Mouse (Mus musculus) neural tube, embryonic 11.5 days (tissue): ENCODE results near the gene Chchd10. TPM values are rescaled to one million over a fixed set of nuclear protein-coding genes. Genes with fewer than 3 reads are reported as not detected.

Experiments used
- ATAC-seq: fragments of 200-750 bp; cut with Nextera tagmentation; 2 replicates; pipeline ENCODE4 v1.8.0; 2017; ENCODE audit warnings: moderate number of reproducible peaks, mild to moderate bottlenecking, moderate TSS enrichment, moderate library complexity; ENCODE audit not compliant: insufficient read depth, low FRiP score, low TSS enrichment
- DNase-seq: peaks from one replicate; pipeline ENCODE4 v3.0.0-alpha.2; 2015; ENCODE audit warnings: low spot score
- H3K27ac ChIP-seq: fragments of 300-500 bp; sonication (generic); 2 replicates; pipeline ENCODE4 v1.5.1; 2014; ENCODE audit warnings: low read depth, mild to moderate bottlenecking, low read length
- H3K27me3 ChIP-seq: fragments of 300-500 bp; sonication (generic); 2 replicates; pipeline ENCODE4 v1.6.1; 2014; ENCODE audit warnings: mild to moderate bottlenecking, low read length, mixed read lengths; ENCODE audit not compliant: control insufficient read depth, insufficient read depth
- H3K36me3 ChIP-seq: fragments of 300-500 bp; sonication (generic); 2 replicates; pipeline ENCODE4 v1.6.1; 2014; ENCODE audit warnings: mild to moderate bottlenecking, low read length, moderate library complexity, mixed read lengths; ENCODE audit not compliant: control insufficient read depth, insufficient read depth
- H3K4me1 ChIP-seq: fragments of 300-500 bp; sonication (generic); 2 replicates; pipeline ENCODE4 v1.6.1; 2014; ENCODE audit warnings: low read length, mixed read lengths; ENCODE audit not compliant: control insufficient read depth, insufficient read depth
- H3K4me2 ChIP-seq: fragments of 300-500 bp; sonication (generic); 2 replicates; pipeline ENCODE4 v1.6.1; 2014; ENCODE audit warnings: low read depth, mild to moderate bottlenecking, moderate library complexity
- H3K4me3 ChIP-seq: fragments of 300-500 bp; sonication (generic); 2 replicates; pipeline ENCODE4 v1.5.1; 2014; ENCODE audit warnings: low read depth, low read length
- H3K9ac ChIP-seq: fragments of 300-500 bp; sonication (generic); 2 replicates; pipeline ENCODE4 v1.6.1; 2014; ENCODE audit warnings: mild to moderate bottlenecking, low read length
- H3K9me3 ChIP-seq: fragments of 300-500 bp; sonication (generic); 2 replicates; pipeline ENCODE4 v1.6.1; 2016; ENCODE audit warnings: low read length; ENCODE audit not compliant: control insufficient read depth
- WGBS: fragments of 180-500 bp; shearing (Covaris S2); extraction: QIAGEN DNeasy Blood & Tissue Kit; methylation state at CpG from one replicate; pipeline ENCODE4 v1.1.7; 2014; 5-methylcytosine and 5-hydroxymethylcytosine counted together
- polyA plus RNA-seq: library from polyadenylated mRNA; unstranded; fragments of >200 nt; fragmentation: Nextera tagmentation; extraction: Ambion mirVana; gene quantifications from 2 replicates; pipeline ENCODE4 v1.2.1, GENCODE M21; 2014

Gene Chchd10
- polyA plus RNA-seq, 1 experiment from 2014 or later = 11.7 TPM

- 96% methylated on average over 1 of the region's 1 CpGs for WGBS
- H3K4me3 ChIP-seq = no peak overlapping the region
- H3K27me3 ChIP-seq = no peaks in the 10 kb centered on the region
- H3K36me3 ChIP-seq = peaks cover 13% of the 10 kb centered on the region; the same call in 1 of the 2 replicates
- ATAC-seq (no peak), DNase-seq (no peak)
- H3K4me1 ChIP-seq = peaks cover 10% of the 10 kb centered on the region
- H3K9ac ChIP-seq = no peak overlapping the region
- no peaks in the 10 kb centered on the region for H3K9me3 ChIP-seq
- no peak overlapping the region for H3K27ac ChIP-seq
- H3K4me2 ChIP-seq = no peak overlapping the region
Observed at GRCm38 (mm10) chr10:75896208-75896607, 36.7 kb upstream of the Chchd10 start.

GRCm38 (mm10) chr10:75897373-75897772, 35.6 kb upstream of the Chchd10 start:
- Histone ChIP-seq H3K4me2 (no peak overlapping the region), H3K4me3 (no peak overlapping the region), H3K4me1 (peaks cover 10% of the 10 kb centered on the region), H3K9ac (no peak overlapping the region), H3K36me3 (peaks cover 21% of the 10 kb centered on the region), H3K9me3 (no peaks in the 10 kb centered on the region), H3K27ac (no peak overlapping the region), H3K27me3 (no peaks in the 10 kb centered on the region)
- ATAC-seq (no peak), DNase-seq (peak; percentile 79)
- WGBS = 44% methylated on average over 6 of the region's 6 CpGs

DNA sequence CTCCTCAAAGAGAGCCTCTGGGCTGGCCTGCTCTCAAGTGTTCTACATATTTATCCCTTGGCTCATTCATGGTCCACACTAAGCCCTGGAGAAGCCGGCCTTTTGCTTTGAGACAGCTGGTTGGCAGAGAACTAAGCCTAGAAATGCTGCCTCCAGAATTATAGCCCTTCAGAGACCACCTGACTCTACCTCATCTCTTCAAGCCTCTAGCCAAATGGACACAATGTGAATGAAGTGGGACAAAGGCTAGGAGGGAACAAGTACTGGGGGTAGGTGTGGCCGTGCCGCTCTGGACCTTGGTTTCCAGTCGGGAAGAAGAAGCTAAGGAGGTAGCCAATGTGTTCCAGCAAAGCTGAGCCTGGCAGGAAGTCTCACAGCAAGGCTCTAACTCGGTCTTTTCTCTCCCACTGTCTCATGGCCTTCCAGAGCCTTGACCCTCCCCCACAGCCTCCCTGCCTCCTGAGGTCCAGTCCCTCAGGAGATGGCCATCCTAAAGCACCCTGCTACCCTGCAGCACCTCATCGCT, 34.8 kb upstream of the Chchd10 start:
- Histone ChIP-seq H3K9ac (no peak overlapping the region), H3K4me1 (peaks cover 7% of the 10 kb centered on the region), H3K9me3 (no peaks in the 10 kb centered on the region), H3K27ac (no peak overlapping the region), H3K4me2 (no peak overlapping the region), H3K36me3 (peaks cover 26% of the 10 kb centered on the region), H3K4me3 (no peak overlapping the region), H3K27me3 (no peaks in the 10 kb centered on the region)
- ATAC-seq (no peak), DNase-seq (no peak)
- WGBS = 77% methylated on average over 6 of the region's 6 CpGs

DNA sequence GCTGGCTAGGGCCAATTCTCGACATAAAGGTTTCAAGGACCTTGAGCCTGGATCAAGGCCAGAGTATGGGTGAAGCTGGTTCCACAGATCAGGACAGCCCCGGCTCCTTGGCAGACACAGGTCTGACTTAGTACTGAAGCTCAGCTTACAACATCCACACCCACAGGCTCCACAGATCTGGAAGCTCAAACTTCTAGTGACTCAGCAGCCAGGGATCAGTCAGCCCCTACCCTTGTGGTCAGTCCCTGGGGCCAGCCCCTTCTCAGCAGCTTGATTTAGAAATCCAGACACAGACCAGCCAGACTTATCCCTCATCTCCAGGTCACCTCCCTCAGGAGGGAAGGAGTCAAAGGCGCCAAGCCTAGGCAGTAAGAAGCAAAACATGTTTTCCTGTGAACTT, 34.1 kb upstream of the Chchd10 start:
- H3K36me3 ChIP-seq = peaks cover 33% of the 10 kb centered on the region
- H3K27ac ChIP-seq = no peak overlapping the region

GRCm38 (mm10) chr10:75904391-75904790, 28.5 kb upstream of the Chchd10 start:
- Histone ChIP-seq H3K4me3 (no peak overlapping the region), H3K4me2 (no peak overlapping the region), H3K36me3 (peaks cover 26% of the 10 kb centered on the region), H3K9me3 (no peaks in the 10 kb centered on the region), H3K27me3 (no peaks in the 10 kb centered on the region), H3K4me1 (no peaks in the 10 kb centered on the region), H3K27ac (no peak overlapping the region), H3K9ac (no peak overlapping the region)
- ATAC-seq (no peak), DNase-seq (peak; percentile 7)
- 89% methylated on average over 5 of the region's 5 CpGs for WGBS

More for the DNA sequence above, 34.1 kb upstream of the Chchd10 start:
- peaks cover 2% of the 10 kb centered on the region for H3K4me1 ChIP-seq
- no peak overlapping the region for H3K9ac ChIP-seq
- no peak overlapping the region for H3K4me3 ChIP-seq
- WGBS = 86% methylated on average over 3 of the region's 3 CpGs
- DNase-seq = no peak
- no peak for ATAC-seq
- H3K9me3 ChIP-seq = no peaks in the 10 kb centered on the region
- no peak overlapping the region for H3K4me2 ChIP-seq
- H3K27me3 ChIP-seq = no peaks in the 10 kb centered on the region

GRCm38 (mm10) chr10:75906882-75907281, 26.0 kb upstream of the Chchd10 start:
- 94% methylated on average over 4 of the region's 4 CpGs for WGBS
- Histone ChIP-seq H3K9ac (no peak overlapping the region), H3K4me3 (no peak overlapping the region), H3K36me3 (peaks cover 39% of the 10 kb centered on the region), H3K27ac (no peak overlapping the region), H3K4me2 (no peak overlapping the region), H3K27me3 (no peaks in the 10 kb centered on the region), H3K9me3 (no peaks in the 10 kb centered on the region), H3K4me1 (no peaks in the 10 kb centered on the region)
- peak; percentile 8 for DNase-seq
- no peak for ATAC-seq

GRCm38 (mm10) chr10:75910698-75911097, 22.2 kb upstream of the Chchd10 start:
- Histone ChIP-seq H3K27ac (no peak overlapping the region), H3K9ac (no peak overlapping the region), H3K9me3 (no peaks in the 10 kb centered on the region), H3K4me2 (no peak overlapping the region), H3K27me3 (no peaks in the 10 kb centered on the region), H3K4me1 (no peaks in the 10 kb centered on the region), H3K36me3 (peaks cover 22% of the 10 kb centered on the region), H3K4me3 (no peak overlapping the region)
- 81% methylated on average over 2 of the region's 2 CpGs for WGBS
- no peak for ATAC-seq
- no peak for DNase-seq

GRCm38 (mm10) chr10:75913013-75913589, 19.8 kb upstream of the Chchd10 start:
- Histone ChIP-seq H3K4me3 (no peak overlapping the region), H3K36me3 (peaks cover 22% of the 10 kb centered on the region), H3K4me1 (no peaks in the 10 kb centered on the region), H3K27ac (no peak overlapping the region), H3K27me3 (no peaks in the 10 kb centered on the region), H3K4me2 (no peak overlapping the region), H3K9me3 (no peaks in the 10 kb centered on the region), H3K9ac (no peak overlapping the region)
- WGBS = 74% methylated on average over 6 of the region's 6 CpGs
- no peak for ATAC-seq
- DNase-seq = no peak

DNA sequence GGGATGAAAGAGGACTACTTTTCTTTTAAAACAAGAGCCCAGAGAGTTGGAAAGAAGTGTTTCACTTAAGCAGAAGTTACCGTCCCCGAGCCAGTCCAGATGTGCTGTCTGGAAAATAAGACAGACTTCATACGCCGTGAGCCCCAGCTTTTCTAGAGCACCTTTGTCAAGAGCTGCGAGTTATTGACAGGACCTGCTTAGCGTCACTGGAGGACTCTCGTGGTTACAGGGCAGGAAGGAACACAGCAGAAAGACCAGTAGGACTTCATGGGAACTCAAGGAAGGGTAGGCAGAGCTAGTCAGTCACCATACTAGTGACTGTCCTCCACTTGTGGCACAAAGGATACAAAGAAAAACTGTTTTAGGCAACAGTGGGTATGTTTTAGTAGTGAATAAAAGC, 17.4 kb upstream of the Chchd10 start:
- Histone ChIP-seq H3K27me3 (no peaks in the 10 kb centered on the region), H3K9ac (no peak overlapping the region), H3K36me3 (peaks cover 16% of the 10 kb centered on the region), H3K4me2 (no peak overlapping the region), H3K27ac (no peak overlapping the region), H3K4me3 (no peak overlapping the region), H3K9me3 (no peaks in the 10 kb centered on the region), H3K4me1 (peaks cover 10% of the 10 kb centered on the region)
- 92% methylated on average over 7 of the region's 7 CpGs for WGBS
- ATAC-seq = no peak
- no peak for DNase-seq
